Mouse (Mus musculus): ENCODE measurements around the gene Fcna. TPM values are rescaled to one million over a fixed set of nuclear protein-coding genes. Genes with fewer than 3 reads are reported as not detected.

Gene Fcna
- polyA plus RNA-seq, 1 experiment, result 3.5 TPM

GRCm38 (mm10) chr2:25575432-25576027, 52.3 kb downstream of the Fcna start:
- peak; percentile 48 for DNase-seq
- 6% methylated on average over 21 of the region's 21 CpGs for WGBS
- TF ChIP-seq CTCF (IDR thresholded peaks at IDR 0.05; ENCODE audit: insufficient read depth, low read length) (no peak), POLR2A (IDR thresholded peaks at IDR 0.05; ENCODE audit: borderline replicate concordance, extremely low read depth, low read depth, low read length) (no peak)
- Histone ChIP-seq H3K4me3 (replicated peaks; ENCODE audit: extremely low read depth, low read depth, low read length) (peak overlapping the region; percentile 64), H3K4me1 (ENCODE audit: control insufficient read depth, insufficient read depth, low read length) (peaks cover 18% of the 10 kb centered on the region)

Other genes with a start within 250 kb of the Fcna start
- 18.4 and 18.6 TPM in 2 replicates for gene Entpd2, start 232.2 kb downstream of the Fcna start, polyA plus RNA-seq (2012; rRNA removed)
- gene Npdc1, start 228.7 kb downstream of the Fcna start, polyA plus RNA-seq (2012; rRNA removed), result 166 and 185 TPM in 2 replicates
- 2.1 and 3.0 TPM in 2 replicates for gene Fut7, start 204.8 kb downstream of the Fcna start, polyA plus RNA-seq (2012; rRNA removed)
- gene Abca2, start 199.3 kb downstream of the Fcna start, polyA plus RNA-seq (2012; rRNA removed), result 52.4 and 61.5 TPM in 2 replicates
- 1,602 and 1,847 TPM in 2 replicates for gene Clic3, start 171.2 kb downstream of the Fcna start, polyA plus RNA-seq (2012; rRNA removed)
- 74.6 and 76.0 TPM in 2 replicates for gene Paxx, start 166.9 kb downstream of the Fcna start, polyA plus RNA-seq (2012; rRNA removed)
- gene Ptgds, start 158.0 kb downstream of the Fcna start, polyA plus RNA-seq (2012; rRNA removed), result 0.62 and 0.80 TPM in 2 replicates
- gene Lcn12, start 134.1 kb downstream of the Fcna start, polyA plus RNA-seq (2012; rRNA removed), result not detected in 2 replicates
- gene Fbxw5, start 127.3 kb downstream of the Fcna start, polyA plus RNA-seq (2012; rRNA removed), result 23.1 and 37.4 TPM in 2 replicates
- gene C8g, start 126.3 kb downstream of the Fcna start, polyA plus RNA-seq (2012; rRNA removed), result 2.5 and 2.7 TPM in 2 replicates
- 13.8 and 16.2 TPM in 2 replicates for gene Traf2, start 81.1 kb downstream of the Fcna start, polyA plus RNA-seq (2012; rRNA removed)
- gene Edf1, start 70.2 kb downstream of the Fcna start, polyA plus RNA-seq (2012; rRNA removed), result 94.0 and 106 TPM in 2 replicates
- gene Mamdc4, start 53.2 kb downstream of the Fcna start, polyA plus RNA-seq (2012; rRNA removed), result 10.2 and 11.5 TPM in 2 replicates
- 32.7 and 59.6 TPM in 2 replicates for gene Phpt1, start 52.8 kb downstream of the Fcna start, polyA plus RNA-seq (2012; rRNA removed)
- gene Ajm1, start 46.3 kb downstream of the Fcna start, polyA plus RNA-seq (2012; rRNA removed), result 0.31 and 0.34 TPM in 2 replicates
- 53.4 and 62.2 TPM in 2 replicates for gene Rabl6, start 19.5 kb downstream of the Fcna start, polyA plus RNA-seq (2012; rRNA removed)
- gene Ccdc183, start 10.4 kb downstream of the Fcna start, polyA plus RNA-seq (2012; rRNA removed), result not detected in 2 replicates
- gene Tmem141, start 6.0 kb downstream of the Fcna start, polyA plus RNA-seq (2012; rRNA removed), result 15.0 and 17.0 TPM in 2 replicates
- not detected in 2 replicates for gene Lcn8, start 25.1 kb upstream of the Fcna start, polyA plus RNA-seq (2012; rRNA removed)
- not detected in 2 replicates for gene Lcn5, start 29.9 kb upstream of the Fcna start, polyA plus RNA-seq (2012; rRNA removed)
- gene Lcn6, start 48.8 kb upstream of the Fcna start, polyA plus RNA-seq (2012; rRNA removed), result not detected in 2 replicates
- not detected in 2 replicates for gene Lcn10, start 54.7 kb upstream of the Fcna start, polyA plus RNA-seq (2012; rRNA removed)
- not detected in 2 replicates for gene Obp2a, start 72.0 kb upstream of the Fcna start, polyA plus RNA-seq (2012; rRNA removed)
- 39.5 and 49.7 TPM in 2 replicates for gene Bmyc, start 78.7 kb upstream of the Fcna start, polyA plus RNA-seq (2012; rRNA removed)
- gene Obp2b, start 109.0 kb upstream of the Fcna start, polyA plus RNA-seq (2012; rRNA removed), result not detected in 2 replicates
- not detected in 2 replicates for gene Lcn3, start 137.5 kb upstream of the Fcna start, polyA plus RNA-seq (2012; rRNA removed)
- not detected in 2 replicates for gene Lcn11, start 149.0 kb upstream of the Fcna start, polyA plus RNA-seq (2012; rRNA removed)
- not detected in 2 replicates for gene Gm13539, start 154.2 kb upstream of the Fcna start, polyA plus RNA-seq (2012; rRNA removed)
- not detected in 2 replicates for gene Glt6d1, start 187.8 kb upstream of the Fcna start, polyA plus RNA-seq (2012; rRNA removed)
- not detected in 2 replicates for gene Lcn9, start 195.1 kb upstream of the Fcna start, polyA plus RNA-seq (2012; rRNA removed)
- gene Sohlh1, start 219.2 kb upstream of the Fcna start, polyA plus RNA-seq (2012; rRNA removed), result not detected in 2 replicates
- 0.06 and 0.40 TPM in 2 replicates for gene Kcnt1, start 235.7 kb upstream of the Fcna start, polyA plus RNA-seq (2012; rRNA removed)

All from lung, adult 2 months (tissue).